Mouse (Mus musculus): Measurements from ENCODE around the gene Kcnj9.

GRCm38 (mm10) chr1:172271765-172272164 is 57.4 kb downstream of the Kcnj9 start:
- TF ChIP-seq CTCF (IDR thresholded peaks at IDR 0.05; ENCODE audit: extremely low read depth, insufficient read length, insufficient replicate concordance, low read depth, low read length) = no peak
- no peak for TF ChIP-seq POLR2A (IDR thresholded peaks at IDR 0.05; ENCODE audit: low read depth, low read length)
